In the genomic region with DNA sequence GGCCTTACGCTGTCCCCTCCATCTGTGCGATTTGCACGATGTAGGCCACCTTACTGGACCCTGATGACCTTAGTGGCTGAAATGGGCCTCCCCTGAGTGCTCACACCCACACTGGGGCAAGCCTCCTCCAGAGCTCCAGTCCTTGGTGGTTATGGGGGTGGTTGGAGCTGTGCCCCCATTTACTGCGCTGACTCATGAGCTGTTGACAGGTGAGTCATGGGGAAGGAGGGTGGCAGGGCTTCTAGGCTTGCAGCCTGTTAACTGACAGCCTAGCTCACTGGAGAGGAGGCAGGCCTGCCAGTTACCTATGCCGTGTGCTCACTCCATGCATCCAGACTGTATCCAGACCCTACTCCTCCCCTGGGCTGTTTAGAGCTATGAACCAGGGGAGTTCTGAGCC, we compare ENCODE assay signal across 11 mouse cellular contexts.
DNase-seq lines count a peak whose midpoint lies in the region.
"Had no signal": no experiment of that assay in that cellular context is flagged by ENCODE, and none has a peak within 500 bp of the region (broad histone marks: within the 10 kb centered on the region; RNA-seq: fewer than 3 reads in every experiment).

No protein-coding gene starts in this region.

- DNase-seq in adrenal gland, adult (ENCODE audit: inconsistent age in 2 of 2, low spot score in 1 of 2): peak; percentile 79 to 88
- DNase-seq in adrenal gland, postnatal 4 days (ENCODE audit: low spot score in 2 of 2): no peak
- peak; percentile 32 to 53 for DNase-seq in urinary bladder, adult 18-20 months (ENCODE audit: low spot score in 2 of 2)
- DNase-seq in urinary bladder, postnatal 4 days (ENCODE audit: low spot score in 2 of 2): no peak
- peak; percentile 54 to 62 for DNase-seq in left cerebral cortex, postnatal 14 days (ENCODE audit: low spot score in 2 of 2)
- no peak for DNase-seq in gastrocnemius, postnatal 10 days
- DNase-seq in thymus, postnatal 25 days: no peak
- DNase-seq in spleen, postnatal 10 days (ENCODE audit: low spot score in 2 of 2): no peak
- DNase-seq: cerebellum, adult 18-20 months; lung, adult 2 months; thymus, postnatal 14 days had no signal

- intact Hi-C loops in left cerebral cortex, postnatal 14 days (cut with DNase I): no loop called here

Comparison
In these comparisons a context has a peak if more than half of its experiments do, and no peak if none do; other contexts are left out.
1. DNase-seq: peak in adrenal gland, adult (2 of 2), urinary bladder, adult 18-20 months (2 of 2) and left cerebral cortex, postnatal 14 days (2 of 2); none in adrenal gland, postnatal 4 days (0 of 2), urinary bladder, postnatal 4 days (0 of 2), gastrocnemius, postnatal 10 days (single experiment), thymus, postnatal 25 days (single experiment) and spleen, postnatal 10 days (0 of 2).